Mouse (Mus musculus): ENCODE measurements around the gene Pdia4. TPM values are rescaled to one million over a fixed set of nuclear protein-coding genes. Genes with fewer than 3 reads are reported as not detected.
"Not testable (repeated sequence)": the region's sequence is repeated elsewhere in the genome, so short reads cannot be mapped to it uniquely, and the experiment has no call there.

The Pdia4 gene
- polyA plus RNA-seq, 1 experiment from 2014 or later = 136 TPM

- Histone ChIP-seq H3K9me3 (replicated peaks; ENCODE audit: control insufficient read depth, low read length) (no peaks in the 10 kb centered on the region), H3K4me2 (ENCODE audit: low read length) (no peak overlapping the region), H3K9ac (ENCODE audit: low read length) (no peak overlapping the region), H3K4me1 (ENCODE audit: control insufficient read depth, insufficient read depth, low read length) (no peaks in the 10 kb centered on the region), H3K4me3 (ENCODE audit: low read depth, low read length) (no peak overlapping the region), H3K36me3 (ENCODE audit: control insufficient read depth, insufficient read depth, low read length) (no peaks in the 10 kb centered on the region), H3K27ac (ENCODE audit: low read depth, low read length) (no peak overlapping the region), H3K27me3 (replicated peaks; ENCODE audit: control insufficient read depth, insufficient read depth, low read length) (no peaks in the 10 kb centered on the region)
- DNase-seq (ENCODE audit: low spot score) = no peak
- 76% methylated on average over 5 of the region's 5 CpGs for WGBS
- ATAC-seq = no peak
These were observed 28.4 kb downstream of the Pdia4 start for GRCm38 (mm10) chr6:47784707-47785412.

GRCm38 (mm10) chr6:47781091-47781968, 31.9 kb downstream of the Pdia4 start:
- Histone ChIP-seq H3K36me3 (ENCODE audit: control insufficient read depth, insufficient read depth, low read length) (no peaks in the 10 kb centered on the region), H3K4me3 (ENCODE audit: low read depth, low read length) (peak overlapping the region; percentile 43), H3K27ac (ENCODE audit: low read depth, low read length) (peak overlapping the region; percentile 27), H3K4me2 (ENCODE audit: low read length) (peak overlapping the region; percentile 35), H3K9ac (ENCODE audit: low read length) (peak overlapping the region; percentile 43), H3K27me3 (replicated peaks; ENCODE audit: control insufficient read depth, insufficient read depth, low read length) (no peaks in the 10 kb centered on the region), H3K4me1 (ENCODE audit: control insufficient read depth, insufficient read depth, low read length) (no peaks in the 10 kb centered on the region), H3K9me3 (replicated peaks; ENCODE audit: control insufficient read depth, low read length) (0 out of 2 replicates have a peak, but pooled peaks cover 2% of the 10 kb centered on the region)
- ATAC-seq (peak; percentile 69), DNase-seq (ENCODE audit: low spot score) (peak; percentile 86)
- WGBS = under 1% methylated on average over 21 of the region's 21 CpGs

- ATAC-seq = no peak
- WGBS = 10% methylated on average over 2 of the region's 2 CpGs
- H3K27me3 ChIP-seq (replicated peaks; ENCODE audit: control insufficient read depth, insufficient read depth, low read length) = no peaks in the 10 kb centered on the region
- H3K27ac ChIP-seq (ENCODE audit: low read depth, low read length) = no peak overlapping the region
- H3K36me3 ChIP-seq (ENCODE audit: control insufficient read depth, insufficient read depth, low read length) = no peaks in the 10 kb centered on the region
- H3K9me3 ChIP-seq (replicated peaks; ENCODE audit: control insufficient read depth, low read length) = 0 out of 2 replicates have a peak, but pooled peaks cover 2% of the 10 kb centered on the region
- H3K4me3 ChIP-seq (ENCODE audit: low read depth, low read length) = peak overlapping the region; percentile 43
- peak overlapping the region; percentile 35 for H3K4me2 ChIP-seq (ENCODE audit: low read length)
- peak; percentile 27 for DNase-seq (ENCODE audit: low spot score)
- no peaks in the 10 kb centered on the region for H3K4me1 ChIP-seq (ENCODE audit: control insufficient read depth, insufficient read depth, low read length)
- H3K9ac ChIP-seq (ENCODE audit: low read length) = no peak overlapping the region; the same call in 1 of the 2 replicates
These were observed 32.6 kb downstream of the Pdia4 start for GRCm38 (mm10) chr6:47780576-47781013.

GRCm38 (mm10) chr6:47771760-47772159, 41.5 kb downstream of the Pdia4 start:
- H3K4me3 ChIP-seq (ENCODE audit: low read depth, low read length) = 0 out of 2 replicates have a peak overlapping the region, but pooled peaks have one; percentile 14
- not testable (repeated sequence) for H3K9ac ChIP-seq (ENCODE audit: low read length); H3K4me2 ChIP-seq (ENCODE audit: low read length); H3K9me3 ChIP-seq (replicated peaks; ENCODE audit: control insufficient read depth, low read length); H3K36me3 ChIP-seq (ENCODE audit: control insufficient read depth, insufficient read depth, low read length); H3K27me3 ChIP-seq (replicated peaks; ENCODE audit: control insufficient read depth, insufficient read depth, low read length); H3K4me1 ChIP-seq (ENCODE audit: control insufficient read depth, insufficient read depth, low read length); DNase-seq (ENCODE audit: low spot score); H3K27ac ChIP-seq (ENCODE audit: low read depth, low read length)
- WGBS = 79% methylated on average over 7 of the region's 19 CpGs
- peak; percentile 54 for ATAC-seq

- H3K4me1 ChIP-seq (ENCODE audit: control insufficient read depth, insufficient read depth, low read length); DNase-seq (ENCODE audit: low spot score); H3K4me3 ChIP-seq (ENCODE audit: low read depth, low read length); H3K4me2 ChIP-seq (ENCODE audit: low read length); H3K27me3 ChIP-seq (replicated peaks; ENCODE audit: control insufficient read depth, insufficient read depth, low read length); ATAC-seq; H3K9me3 ChIP-seq (replicated peaks; ENCODE audit: control insufficient read depth, low read length); H3K9ac ChIP-seq (ENCODE audit: low read length); H3K36me3 ChIP-seq (ENCODE audit: control insufficient read depth, insufficient read depth, low read length); H3K27ac ChIP-seq (ENCODE audit: low read depth, low read length): not testable (repeated sequence)
- WGBS = 78% methylated on average over 12 of the region's 12 CpGs
These were observed 42.1 kb downstream of the Pdia4 start for GRCm38 (mm10) chr6:47771113-47771512.

DNA sequence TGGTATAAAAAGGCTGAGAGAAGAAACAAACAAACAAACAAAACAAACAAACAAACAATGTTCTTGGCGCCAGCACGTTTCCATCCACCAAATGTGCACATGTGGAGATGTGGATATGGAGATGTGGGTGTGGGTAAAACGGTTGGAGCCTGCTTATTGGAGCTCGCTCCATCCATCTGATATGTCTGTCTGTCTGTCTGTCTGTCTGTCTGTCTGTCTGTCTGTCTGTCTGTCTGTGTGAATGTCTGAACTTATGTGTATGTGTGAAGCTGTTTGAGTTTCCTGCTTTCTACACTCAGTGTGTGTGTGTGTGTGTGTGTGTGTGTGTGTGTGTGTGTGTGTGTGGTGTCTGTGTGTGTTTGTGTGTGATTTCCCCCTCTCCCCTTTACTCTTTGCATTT, 43.4 kb downstream of the Pdia4 start:
- not testable (repeated sequence) for ATAC-seq; DNase-seq (ENCODE audit: low spot score); H3K4me2 ChIP-seq (ENCODE audit: low read length); H3K9ac ChIP-seq (ENCODE audit: low read length); H3K4me1 ChIP-seq (ENCODE audit: control insufficient read depth, insufficient read depth, low read length); H3K27ac ChIP-seq (ENCODE audit: low read depth, low read length); H3K27me3 ChIP-seq (replicated peaks; ENCODE audit: control insufficient read depth, insufficient read depth, low read length); H3K36me3 ChIP-seq (ENCODE audit: control insufficient read depth, insufficient read depth, low read length); H3K9me3 ChIP-seq (replicated peaks; ENCODE audit: control insufficient read depth, low read length); H3K4me3 ChIP-seq (ENCODE audit: low read depth, low read length)
- WGBS = 74% methylated on average over 4 of the region's 4 CpGs

GRCm38 (mm10) chr6:47768520-47768919, 44.7 kb downstream of the Pdia4 start:
- not testable (repeated sequence) for H3K36me3 ChIP-seq (ENCODE audit: control insufficient read depth, insufficient read depth, low read length); ATAC-seq; H3K4me2 ChIP-seq (ENCODE audit: low read length); H3K9me3 ChIP-seq (replicated peaks; ENCODE audit: control insufficient read depth, low read length); DNase-seq (ENCODE audit: low spot score); H3K4me1 ChIP-seq (ENCODE audit: control insufficient read depth, insufficient read depth, low read length); H3K4me3 ChIP-seq (ENCODE audit: low read depth, low read length); H3K27me3 ChIP-seq (replicated peaks; ENCODE audit: control insufficient read depth, insufficient read depth, low read length); H3K27ac ChIP-seq (ENCODE audit: low read depth, low read length); H3K9ac ChIP-seq (ENCODE audit: low read length)
- WGBS = 11% methylated on average over 1 of the region's 12 CpGs

DNA sequence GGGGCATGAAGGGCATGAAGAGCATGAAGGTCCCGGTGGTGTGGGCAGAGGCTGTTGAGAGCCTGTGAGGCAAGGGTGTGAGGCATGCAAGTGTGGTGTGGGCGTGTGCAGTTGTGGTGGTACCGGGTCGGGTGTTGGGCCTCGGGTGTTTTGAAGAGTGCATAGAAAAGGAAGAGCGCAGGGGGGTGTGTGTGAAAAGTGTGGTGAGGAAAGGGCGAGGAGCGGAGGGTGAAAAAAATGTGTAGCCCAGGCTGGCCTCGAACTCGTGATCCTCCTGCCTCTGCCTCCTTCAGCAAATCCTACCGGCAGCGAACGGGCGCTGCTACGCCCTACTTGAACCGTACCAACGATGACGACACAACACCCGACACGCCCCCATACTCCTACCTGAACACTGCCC, 45.9 kb downstream of the Pdia4 start:
- not testable (repeated sequence) for H3K4me3 ChIP-seq (ENCODE audit: low read depth, low read length); H3K36me3 ChIP-seq (ENCODE audit: control insufficient read depth, insufficient read depth, low read length); H3K27me3 ChIP-seq (replicated peaks; ENCODE audit: control insufficient read depth, insufficient read depth, low read length); H3K27ac ChIP-seq (ENCODE audit: low read depth, low read length); H3K4me2 ChIP-seq (ENCODE audit: low read length); H3K9me3 ChIP-seq (replicated peaks; ENCODE audit: control insufficient read depth, low read length); H3K4me1 ChIP-seq (ENCODE audit: control insufficient read depth, insufficient read depth, low read length); DNase-seq (ENCODE audit: low spot score); H3K9ac ChIP-seq (ENCODE audit: low read length)
- peak; percentile 40; the same call in 1 of the 2 replicates for ATAC-seq
- WGBS = 52% methylated on average over 5 of the region's 20 CpGs

Data from forebrain, embryonic 14.5 days (tissue).